Comparison of ENCODE assay signal across 8 mouse cellular contexts in the genomic region with DNA sequence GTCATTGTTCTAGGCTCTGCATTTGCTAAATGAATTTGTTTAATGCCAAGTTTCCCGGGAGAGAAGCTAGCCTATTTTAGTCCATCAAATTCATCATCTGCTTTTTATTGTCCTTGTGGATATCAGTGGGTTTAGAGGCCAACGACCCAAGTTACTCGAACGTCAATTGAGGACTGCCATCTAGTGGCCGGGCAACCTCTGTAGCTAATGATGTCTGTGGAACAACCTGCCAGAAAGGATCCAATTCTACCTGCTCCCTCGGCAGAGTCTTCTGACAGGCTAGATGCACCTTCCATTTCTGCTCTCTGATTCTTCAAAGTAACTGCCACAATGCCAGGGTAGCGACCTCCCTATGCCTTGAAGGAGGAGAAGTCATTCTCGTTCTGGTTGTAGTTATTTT.
DNase-seq lines count a peak whose midpoint lies in the region; ATAC-seq and TF ChIP-seq lines count a peak whose summit lies in the region.

No protein-coding gene starts in this region.

- 7% methylated on average over 8 of the region's 8 CpGs for WGBS in limb, embryonic 14.5 days

- no peak overlapping the region for H3K27ac ChIP-seq in limb, embryonic 14.5 days (replicated peaks; ENCODE audit: low read depth, low read length)

- no peak overlapping the region for H3K4me3 ChIP-seq in limb, embryonic 14.5 days (replicated peaks; ENCODE audit: low read length)

- H3K4me2 ChIP-seq in limb, embryonic 14.5 days (replicated peaks; ENCODE audit: low read depth, low read length, severe bottlenecking): no peak overlapping the region

- TF ChIP-seq POLR2A in limb, embryonic 14.5 days (IDR thresholded peaks at IDR 0.05; ENCODE audit: borderline replicate concordance, extremely low read depth, insufficient read depth, insufficient read length): no peak

- no peaks in the 10 kb centered on the region for H3K4me1 ChIP-seq in limb, embryonic 14.5 days (ENCODE audit: control insufficient read depth, insufficient read depth, low read length)

- no peaks in the 10 kb centered on the region for H3K27me3 ChIP-seq in limb, embryonic 14.5 days (ENCODE audit: control insufficient read depth, insufficient read depth, low read length)

- H3K36me3 ChIP-seq in limb, embryonic 14.5 days (ENCODE audit: control insufficient read depth, insufficient read depth, low read length): no peaks in the 10 kb centered on the region

- H3K9me3 ChIP-seq in limb, embryonic 14.5 days (ENCODE audit: control insufficient read depth, low read length): peaks cover 4% of the 10 kb centered on the region; the same call in 1 of the 2 replicates

- no peak for ATAC-seq in cerebellum, adult (ENCODE audit: insufficient number of reproducible peaks, low FRiP score, low TSS enrichment)
- peak; percentile 69 for ATAC-seq in limb, embryonic 14.5 days (ENCODE audit: low FRiP score, low read depth)
- ATAC-seq in monocyte, adult 5-6 weeks (replicated peaks; ENCODE audit: insufficient number of reproducible peaks, low FRiP score, low TSS enrichment, poor library complexity, severe bottlenecking): peak; percentile 36; the same call in 1 of the 2 replicates

- no peak overlapping the region for H3K9ac ChIP-seq in limb, embryonic 14.5 days (ENCODE audit: low read depth, low read length, severe bottlenecking)

- DNase-seq in cerebellum, adult 18-20 months: peak; percentile 46 to 49
- peak; percentile 93 to 94 for DNase-seq in cerebellum, postnatal 10 days
- DNase-seq in gastrocnemius, adult 8-10 months (ENCODE audit: low spot score in 2 of 2): peak; percentile 15 to 30
- DNase-seq in kidney, adult 8-10 months: peak; percentile 46 to 82
- peak; percentile 83 for DNase-seq in limb, embryonic 14.5 days (ENCODE audit: low spot score)
- DNase-seq in spleen, postnatal 36 days (ENCODE audit: low spot score in 2 of 2): peak; percentile 72 to 75

Comparison
In these comparisons a context has a peak if more than half of its experiments do, and no peak if none do; other contexts are left out.
1. DNase-seq: peak in every context shown above with its lines; median percentile 94 in cerebellum, postnatal 10 days; 83 in limb, embryonic 14.5 days; 74 in spleen, postnatal 36 days; 64 in kidney, adult 8-10 months; 48 in cerebellum, adult 18-20 months; 22 in gastrocnemius, adult 8-10 months.